Mouse (Mus musculus): Measurements from ENCODE around the gene Gm40193. TPM values are rescaled to one million over a fixed set of nuclear protein-coding genes. Genes with fewer than 3 reads are reported as not detected.

Gm40193 gene
- polyA plus RNA-seq, 1 experiment from 2014 or later = not detected

DNA sequence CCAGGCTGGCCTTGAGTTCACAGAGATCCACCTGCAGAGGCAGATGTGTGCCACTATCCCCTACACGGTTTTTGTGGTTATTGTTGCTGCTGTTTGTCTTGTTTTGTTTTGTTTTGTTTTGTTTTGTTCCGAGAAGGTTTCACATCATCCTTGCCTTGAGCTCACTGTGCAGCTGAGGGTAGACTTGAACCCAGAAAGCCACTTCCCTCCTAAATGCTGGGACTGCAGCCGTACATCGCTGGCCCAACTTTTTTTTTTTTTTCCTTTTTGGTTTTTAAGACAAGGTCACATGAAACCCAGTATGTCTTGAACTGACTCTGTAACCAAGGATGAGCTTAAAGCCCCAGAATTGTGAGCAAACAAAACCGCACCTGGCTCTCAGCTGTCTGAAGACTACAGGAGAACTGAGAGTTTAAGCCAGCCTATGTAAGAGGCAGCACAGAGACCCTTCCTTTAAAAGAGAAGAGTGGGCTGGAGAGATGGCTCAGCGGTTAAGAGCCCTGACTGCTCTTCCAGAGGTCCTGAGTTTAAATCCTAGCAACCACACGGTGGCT, 25.7 kb downstream of the Gm40193 start:
- Histone ChIP-seq H3K9ac (no peak overlapping the region), H3K4me1 (ENCODE audit: insufficient read depth) (no peaks in the 10 kb centered on the region), H3K9me3 (ENCODE audit: low read depth, low read length) (no peaks in the 10 kb centered on the region), H3K36me3 (ENCODE audit: insufficient read depth) (no peaks in the 10 kb centered on the region), H3K4me3 (ENCODE audit: low read depth, low read length) (no peak overlapping the region), H3K4me2 (no peak overlapping the region), H3K27ac (ENCODE audit: low read depth) (no peak overlapping the region), H3K27me3 (ENCODE audit: insufficient read depth, low read length) (no peaks in the 10 kb centered on the region)
- DNase-seq (no peak), ATAC-seq (ENCODE audit: insufficient read depth) (no peak)
- TF ChIP-seq CTCF (IDR thresholded peaks at IDR 0.05; ENCODE audit: low read depth) = no peak
- WGBS = 65% methylated on average over 7 of the region's 7 CpGs

DNA sequence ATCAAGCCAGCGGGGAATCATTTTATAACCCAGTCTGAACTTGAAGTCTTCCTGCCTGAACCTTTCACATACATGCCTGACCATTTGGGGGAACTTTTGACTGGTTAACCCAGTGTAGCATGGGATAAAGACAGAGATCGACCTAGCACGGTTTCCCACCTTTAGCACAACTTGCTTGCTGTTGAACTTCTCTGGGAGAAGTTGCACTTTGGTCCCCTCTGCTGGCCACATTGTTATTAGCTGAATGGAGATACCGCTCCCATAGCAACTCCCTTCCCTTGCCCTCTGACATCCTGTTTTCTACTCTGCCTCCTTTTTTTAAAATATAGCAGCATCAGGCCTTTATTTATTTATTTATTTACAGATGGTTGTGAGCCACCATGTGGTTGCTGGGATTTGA, 26.4 kb downstream of the Gm40193 start:
- H3K4me2 ChIP-seq = no peak overlapping the region
- no peaks in the 10 kb centered on the region for H3K36me3 ChIP-seq (ENCODE audit: insufficient read depth)
- peak; percentile 79 for TF ChIP-seq CTCF (IDR thresholded peaks at IDR 0.05; ENCODE audit: low read depth)
- DNase-seq (peak; percentile 90), ATAC-seq (ENCODE audit: insufficient read depth) (peak; percentile 44; the same call in 1 of the 2 replicates)
- no peak overlapping the region for H3K9ac ChIP-seq
- no peak overlapping the region for H3K4me3 ChIP-seq (ENCODE audit: low read depth, low read length)
- H3K4me1 ChIP-seq (ENCODE audit: insufficient read depth) = no peaks in the 10 kb centered on the region
- no peaks in the 10 kb centered on the region for H3K9me3 ChIP-seq (ENCODE audit: low read depth, low read length)
- whole genome bisulfite sequencing = 18% methylated on average over 4 of the region's 4 CpGs
- H3K27me3 ChIP-seq (ENCODE audit: insufficient read depth, low read length) = no peaks in the 10 kb centered on the region
- H3K27ac ChIP-seq (ENCODE audit: low read depth) = no peak overlapping the region

DNA sequence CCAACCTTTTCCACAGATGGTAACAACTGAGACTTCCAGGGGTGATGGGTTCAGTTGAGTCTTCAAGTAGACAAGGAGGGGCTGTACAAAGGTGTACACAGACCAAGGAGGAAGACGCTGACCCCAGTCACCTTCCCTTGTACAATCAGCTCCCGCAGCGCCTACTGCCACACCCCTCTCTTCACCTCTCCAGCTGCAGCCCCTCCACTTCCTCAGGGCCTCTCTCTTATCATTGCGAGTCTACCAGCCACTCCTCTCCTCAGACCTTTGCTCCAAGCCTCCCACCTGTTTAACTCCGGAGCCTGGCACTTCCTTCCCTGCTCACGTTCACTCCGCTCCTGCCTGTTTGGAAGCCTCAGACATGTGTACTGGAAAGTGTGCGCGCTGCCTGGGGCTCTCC, 27.8 kb downstream of the Gm40193 start, which contains the start of gene Tm4sf5:
Gene Tm4sf5 (plus strand): TSS at position 275 of the 400 bp plus-strand sequence.
- no peak for DNase-seq
- H3K36me3 ChIP-seq (ENCODE audit: insufficient read depth) = no peaks in the 10 kb centered on the region
- H3K27me3 ChIP-seq (ENCODE audit: insufficient read depth, low read length) = no peaks in the 10 kb centered on the region
- no peaks in the 10 kb centered on the region for H3K9me3 ChIP-seq (ENCODE audit: low read depth, low read length)
- no peaks in the 10 kb centered on the region for H3K4me1 ChIP-seq (ENCODE audit: insufficient read depth)
- H3K9ac ChIP-seq = no peak within 1 kb of the TSS
- H3K4me2 ChIP-seq = no peak within 1 kb of the TSS
- WGBS = 44% methylated on average over 9 of the region's 9 CpGs
- no peak within 1 kb of the TSS for H3K27ac ChIP-seq (ENCODE audit: low read depth)
- ATAC-seq (ENCODE audit: insufficient read depth) = no peak
- H3K4me3 ChIP-seq (ENCODE audit: low read depth, low read length) = no peak within 1 kb of the TSS
- TF ChIP-seq CTCF (IDR thresholded peaks at IDR 0.05; ENCODE audit: low read depth) = no peak

DNA sequence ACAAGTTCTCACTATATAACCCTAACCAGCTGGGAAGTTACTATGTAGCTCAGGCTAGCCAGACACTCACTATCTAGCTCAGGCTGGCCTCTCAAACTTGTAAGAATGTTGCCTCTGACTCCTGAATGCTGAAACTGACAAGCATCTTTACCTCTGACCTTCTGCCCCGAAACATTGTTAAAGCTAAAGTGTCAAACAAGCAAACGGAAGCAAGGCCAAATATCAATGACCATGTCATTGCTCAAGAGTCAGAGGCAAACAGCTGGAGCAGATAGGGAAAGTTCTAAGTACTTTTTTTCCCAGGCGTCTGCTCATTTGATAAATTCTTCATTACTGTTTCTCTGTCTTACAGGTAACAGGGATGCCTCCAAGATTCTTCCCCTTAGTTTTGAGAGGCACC, 30.7 kb downstream of the Gm40193 start:
- H3K9me3 ChIP-seq (ENCODE audit: low read depth, low read length) = no peaks in the 10 kb centered on the region
- H3K36me3 ChIP-seq (ENCODE audit: insufficient read depth) = no peaks in the 10 kb centered on the region
- DNase-seq = no peak
- 44% methylated on average over 3 of the region's 3 CpGs for WGBS
- no peak overlapping the region for H3K9ac ChIP-seq
- no peak overlapping the region for H3K4me3 ChIP-seq (ENCODE audit: low read depth, low read length)
- no peaks in the 10 kb centered on the region for H3K27me3 ChIP-seq (ENCODE audit: insufficient read depth, low read length)
- H3K4me1 ChIP-seq (ENCODE audit: insufficient read depth) = no peaks in the 10 kb centered on the region
- TF ChIP-seq CTCF (IDR thresholded peaks at IDR 0.05; ENCODE audit: low read depth) = no peak
- no peak overlapping the region for H3K27ac ChIP-seq (ENCODE audit: low read depth)
- no peak overlapping the region for H3K4me2 ChIP-seq
- no peak for ATAC-seq (ENCODE audit: insufficient read depth)

DNA sequence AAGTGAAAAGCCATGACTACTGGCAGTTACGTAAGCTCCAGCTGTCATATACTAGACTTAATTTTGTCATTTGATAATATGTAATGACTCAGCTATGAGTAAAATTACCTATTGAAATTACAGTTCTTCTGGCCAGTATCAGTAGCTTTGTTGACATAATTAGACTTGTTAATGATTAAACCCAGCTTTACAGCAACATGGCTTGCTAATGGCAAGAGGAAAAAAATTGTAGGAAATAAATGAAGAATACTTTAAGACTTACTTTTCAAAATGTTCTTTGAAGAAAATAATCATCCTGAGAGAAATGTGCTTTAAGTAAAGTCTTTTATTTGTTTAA, 32.3 kb downstream of the Gm40193 start:
- H3K4me1 ChIP-seq (ENCODE audit: insufficient read depth) = no peaks in the 10 kb centered on the region
- no peak for ATAC-seq (ENCODE audit: insufficient read depth)
- no peaks in the 10 kb centered on the region for H3K27me3 ChIP-seq (ENCODE audit: insufficient read depth, low read length)
- H3K27ac ChIP-seq (ENCODE audit: low read depth) = no peak overlapping the region
- no peak overlapping the region for H3K9ac ChIP-seq
- no peak overlapping the region for H3K4me2 ChIP-seq
- no peaks in the 10 kb centered on the region for H3K9me3 ChIP-seq (ENCODE audit: low read depth, low read length)
- H3K36me3 ChIP-seq (ENCODE audit: insufficient read depth) = no peaks in the 10 kb centered on the region
- WGBS = 66% methylated on average over 1 of the region's 1 CpGs
- no peak for TF ChIP-seq CTCF (IDR thresholded peaks at IDR 0.05; ENCODE audit: low read depth)
- H3K4me3 ChIP-seq (ENCODE audit: low read depth, low read length) = no peak overlapping the region
- no peak for DNase-seq

DNA sequence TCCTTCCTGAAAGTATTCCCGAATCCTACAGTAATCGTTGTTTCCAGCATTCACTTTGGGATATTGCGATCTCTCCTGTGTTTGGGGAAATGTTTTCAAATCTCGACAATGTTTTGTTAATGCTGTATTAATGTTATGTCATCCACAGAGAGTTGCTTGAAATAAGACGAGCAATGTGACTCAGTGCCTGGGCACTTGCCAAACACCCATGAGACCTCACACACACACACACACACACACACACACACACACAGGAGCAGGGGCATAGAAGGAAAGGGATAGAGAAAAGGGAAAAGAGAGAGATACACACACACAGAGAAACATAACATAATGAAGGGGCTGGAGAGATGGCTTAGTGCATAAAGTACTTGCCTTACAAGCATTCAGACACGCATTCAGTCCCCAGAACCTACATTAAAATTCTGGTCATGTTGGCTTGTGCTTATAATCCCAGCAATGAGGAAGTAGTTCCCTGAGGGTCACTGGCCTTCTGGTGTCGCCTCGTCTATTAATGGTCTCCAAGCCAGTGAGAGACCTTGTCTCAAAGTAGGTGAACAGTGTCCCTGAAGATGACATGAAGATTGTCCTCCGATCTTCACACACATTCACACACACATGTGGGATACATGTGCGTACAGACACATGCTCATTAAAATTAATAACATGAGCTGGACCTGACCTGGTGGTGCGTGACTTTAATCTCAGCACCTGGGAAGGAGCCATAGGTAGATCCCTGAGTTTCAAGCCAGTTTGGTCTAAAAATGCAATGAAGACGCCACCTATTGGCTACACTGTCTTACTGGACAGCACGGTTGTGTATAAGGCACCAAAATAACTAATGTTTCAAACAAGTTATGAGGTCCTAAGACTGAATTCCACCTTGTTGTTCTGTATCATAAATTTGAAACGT, 32.9 kb downstream of the Gm40193 start:
- WGBS = 65% methylated on average over 14 of the region's 14 CpGs
- peak; percentile 51 for TF ChIP-seq CTCF (IDR thresholded peaks at IDR 0.05; ENCODE audit: low read depth)
- peak; percentile 52 for DNase-seq

DNA sequence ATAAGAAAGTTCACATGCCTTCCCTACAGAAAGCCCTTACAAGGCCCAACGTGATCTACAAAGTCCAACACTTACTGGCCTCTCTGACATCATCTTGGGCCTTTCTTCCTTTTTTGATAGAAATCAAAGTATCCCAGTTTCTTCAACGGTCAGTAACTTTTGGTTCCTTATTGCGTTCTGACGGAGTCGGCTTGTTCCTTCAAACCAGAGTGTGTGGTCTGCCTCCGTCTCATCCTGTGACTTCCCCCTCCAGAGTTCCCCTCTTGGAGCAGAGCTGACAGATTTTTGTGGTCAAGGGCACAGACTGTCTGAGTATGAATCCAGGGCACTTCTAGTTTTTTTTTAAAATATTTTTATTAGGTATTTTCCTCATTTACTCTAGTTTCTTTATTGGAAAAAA, 43.1 kb downstream of the Gm40193 start:
- H3K4me1 ChIP-seq (ENCODE audit: insufficient read depth) = no peaks in the 10 kb centered on the region
- H3K36me3 ChIP-seq (ENCODE audit: insufficient read depth) = no peaks in the 10 kb centered on the region
- no peak overlapping the region for H3K27ac ChIP-seq (ENCODE audit: low read depth)
- H3K4me3 ChIP-seq (ENCODE audit: low read depth, low read length) = no peak overlapping the region
- no peak overlapping the region for H3K4me2 ChIP-seq
- TF ChIP-seq CTCF (IDR thresholded peaks at IDR 0.05; ENCODE audit: low read depth) = no peak
- 78% methylated on average over 6 of the region's 6 CpGs for WGBS
- no peaks in the 10 kb centered on the region for H3K9me3 ChIP-seq (ENCODE audit: low read depth, low read length)
- no peaks in the 10 kb centered on the region for H3K27me3 ChIP-seq (ENCODE audit: insufficient read depth, low read length)
- ATAC-seq (ENCODE audit: insufficient read depth) (no peak), DNase-seq (no peak)
- no peak overlapping the region for H3K9ac ChIP-seq

More for the DNA sequence above, 32.9 kb downstream of the Gm40193 start:
- ATAC-seq (ENCODE audit: insufficient read depth) = no peak
- Histone ChIP-seq H3K36me3 (ENCODE audit: insufficient read depth) (no peaks in the 10 kb centered on the region), H3K27ac (ENCODE audit: low read depth) (no peak overlapping the region), H3K4me2 (no peak overlapping the region), H3K9ac (no peak overlapping the region), H3K4me1 (ENCODE audit: insufficient read depth) (no peaks in the 10 kb centered on the region), H3K9me3 (ENCODE audit: low read depth, low read length) (no peaks in the 10 kb centered on the region), H3K27me3 (ENCODE audit: insufficient read depth, low read length) (no peaks in the 10 kb centered on the region), H3K4me3 (ENCODE audit: low read depth, low read length) (no peak overlapping the region)
